Mouse (Mus musculus): ENCODE results near the gene Gpsm3. TPM values are rescaled to one million over a fixed set of nuclear protein-coding genes. Genes with fewer than 3 reads are reported as not detected.

The Gpsm3 gene
- polyA plus RNA-seq, 1 experiment from 2014 or later, result 15.3 TPM

- Histone ChIP-seq H3K4me3 (ENCODE audit: low read depth, low read length) (no peak overlapping the region), H3K4me1 (ENCODE audit: control insufficient read depth, low read depth, low read length) (peaks cover 9% of the 10 kb centered on the region), H3K9me3 (replicated peaks; ENCODE audit: control insufficient read depth, low read length) (no peaks in the 10 kb centered on the region), H3K4me2 (ENCODE audit: low read depth, low read length) (no peak overlapping the region), H3K9ac (ENCODE audit: low read depth, low read length) (no peak overlapping the region), H3K27me3 (ENCODE audit: control insufficient read depth, insufficient read depth, low read depth, low read length) (peaks cover 22% of the 10 kb centered on the region), H3K36me3 (ENCODE audit: control insufficient read depth, insufficient read depth) (no peaks in the 10 kb centered on the region), H3K27ac (ENCODE audit: low read length) (no peak overlapping the region)
- ATAC-seq (ENCODE audit: low read depth), result no peak
- 42% methylated on average over 2 of the region's 2 CpGs for WGBS (ENCODE audit: insufficient replicate concordance)
Observed at GRCm38 (mm10) chr17:34635671-34636070, 46.1 kb downstream of the Gpsm3 start.

- Histone ChIP-seq H3K27ac (ENCODE audit: low read length) (no peak overlapping the region), H3K4me1 (ENCODE audit: control insufficient read depth, low read depth, low read length) (no peaks in the 10 kb centered on the region), H3K36me3 (ENCODE audit: control insufficient read depth, insufficient read depth) (no peaks in the 10 kb centered on the region), H3K4me2 (ENCODE audit: low read depth, low read length) (no peak overlapping the region), H3K9ac (ENCODE audit: low read depth, low read length) (no peak overlapping the region), H3K27me3 (ENCODE audit: control insufficient read depth, insufficient read depth, low read depth, low read length) (peaks cover 4% of the 10 kb centered on the region; the same call in 1 of the 2 replicates), H3K4me3 (ENCODE audit: low read depth, low read length) (no peak overlapping the region), H3K9me3 (replicated peaks; ENCODE audit: control insufficient read depth, low read length) (no peaks in the 10 kb centered on the region)
- ATAC-seq (ENCODE audit: low read depth), result no peak
- WGBS (ENCODE audit: insufficient replicate concordance), result 39% methylated on average over 3 of the region's 3 CpGs
Observed at GRCm38 (mm10) chr17:34637459-34637858, 47.9 kb downstream of the Gpsm3 start.

- H3K27ac ChIP-seq (ENCODE audit: low read length), result peak overlapping the region; percentile 10; the same call in 1 of the 2 replicates
- no peak overlapping the region for H3K9ac ChIP-seq (ENCODE audit: low read depth, low read length)
- H3K9me3 ChIP-seq (replicated peaks; ENCODE audit: control insufficient read depth, low read length), result no peaks in the 10 kb centered on the region
- no peak overlapping the region for H3K4me3 ChIP-seq (ENCODE audit: low read depth, low read length)
- ATAC-seq (ENCODE audit: low read depth), result no peak
- WGBS (ENCODE audit: insufficient replicate concordance), result 58% methylated on average over 7 of the region's 7 CpGs
- no peaks in the 10 kb centered on the region for H3K36me3 ChIP-seq (ENCODE audit: control insufficient read depth, insufficient read depth)
- H3K4me1 ChIP-seq (ENCODE audit: control insufficient read depth, low read depth, low read length), result peaks cover 7% of the 10 kb centered on the region
- H3K4me2 ChIP-seq (ENCODE audit: low read depth, low read length), result no peak overlapping the region
- peaks cover 3% of the 10 kb centered on the region; the same call in 1 of the 2 replicates for H3K27me3 ChIP-seq (ENCODE audit: control insufficient read depth, insufficient read depth, low read depth, low read length)
Observed at GRCm38 (mm10) chr17:34639461-34640255, 50.1 kb downstream of the Gpsm3 start.

- 29% methylated on average over 11 of the region's 11 CpGs for WGBS (ENCODE audit: insufficient replicate concordance)
- Histone ChIP-seq H3K4me2 (ENCODE audit: low read depth, low read length) (no peak overlapping the region), H3K4me1 (ENCODE audit: control insufficient read depth, low read depth, low read length) (peaks cover 17% of the 10 kb centered on the region), H3K27me3 (ENCODE audit: control insufficient read depth, insufficient read depth, low read depth, low read length) (peaks cover under 1% of the 10 kb centered on the region; the same call in 1 of the 2 replicates), H3K27ac (ENCODE audit: low read length) (no peak overlapping the region), H3K36me3 (ENCODE audit: control insufficient read depth, insufficient read depth) (no peaks in the 10 kb centered on the region), H3K9me3 (replicated peaks; ENCODE audit: control insufficient read depth, low read length) (no peaks in the 10 kb centered on the region), H3K9ac (ENCODE audit: low read depth, low read length) (no peak overlapping the region), H3K4me3 (ENCODE audit: low read depth, low read length) (no peak overlapping the region)
- no peak for ATAC-seq (ENCODE audit: low read depth)
Observed at GRCm38 (mm10) chr17:34640778-34641601, 51.4 kb downstream of the Gpsm3 start.

Other genes starting within 250 kb of the Gpsm3 start
- gene Btnl2, start 235.0 kb upstream of the Gpsm3 start, polyA plus RNA-seq (2015; fragmentation: Nextera tagmentation; extraction: Ambion mirVana), result 0.04 and 0.13 TPM in 2 replicates
- 0.06 and 0.31 TPM in 2 replicates for gene Btnl1, start 212.7 kb upstream of the Gpsm3 start, polyA plus RNA-seq (2015; fragmentation: Nextera tagmentation; extraction: Ambion mirVana)
- gene BC051142, start 191.0 kb upstream of the Gpsm3 start, polyA plus RNA-seq (2015; fragmentation: Nextera tagmentation; extraction: Ambion mirVana), result 0.12 and 0.16 TPM in 2 replicates
- 0.14 TPM in 1 of 2 replicates, not detected in the other for gene Btnl4, start 112.5 kb upstream of the Gpsm3 start, polyA plus RNA-seq (2015; fragmentation: Nextera tagmentation; extraction: Ambion mirVana)
- gene Btnl6, start 72.5 kb upstream of the Gpsm3 start, polyA plus RNA-seq (2015; fragmentation: Nextera tagmentation; extraction: Ambion mirVana), result 0.17 TPM in 1 of 2 replicates, not detected in the other
- gene Notch4, start 25.5 kb upstream of the Gpsm3 start, polyA plus RNA-seq (2015; fragmentation: Nextera tagmentation; extraction: Ambion mirVana), result 0.71 and 0.81 TPM in 2 replicates
- 2.5 and 3.2 TPM in 2 replicates for gene Pbx2, start 1.5 kb downstream of the Gpsm3 start, polyA plus RNA-seq (2015; fragmentation: Nextera tagmentation; extraction: Ambion mirVana)
- gene Ager, start 8.1 kb downstream of the Gpsm3 start, polyA plus RNA-seq (2015; fragmentation: Nextera tagmentation; extraction: Ambion mirVana), result 0.57 and 0.77 TPM in 2 replicates
- gene Rnf5, start 13.9 kb downstream of the Gpsm3 start, polyA plus RNA-seq (2015; fragmentation: Nextera tagmentation; extraction: Ambion mirVana), result 90.3 and 92.4 TPM in 2 replicates
- 18.4 and 21.3 TPM in 2 replicates for gene Agpat1, start 14.5 kb downstream of the Gpsm3 start, polyA plus RNA-seq (2015; fragmentation: Nextera tagmentation; extraction: Ambion mirVana)
- 0.33 and 0.51 TPM in 2 replicates for gene Egfl8, start 26.2 kb downstream of the Gpsm3 start, polyA plus RNA-seq (2015; fragmentation: Nextera tagmentation; extraction: Ambion mirVana)
- gene Ppt2, start 38.7 kb downstream of the Gpsm3 start, polyA plus RNA-seq (2015; fragmentation: Nextera tagmentation; extraction: Ambion mirVana), result 11.4 and 13.8 TPM in 2 replicates
- not detected in 2 replicates for gene Prrt1, start 39.7 kb downstream of the Gpsm3 start, polyA plus RNA-seq (2015; fragmentation: Nextera tagmentation; extraction: Ambion mirVana)
- gene Fkbpl, start 55.0 kb downstream of the Gpsm3 start, polyA plus RNA-seq (2015; fragmentation: Nextera tagmentation; extraction: Ambion mirVana), result 3.7 and 4.6 TPM in 2 replicates
- 17.7 and 17.8 TPM in 2 replicates for gene Atf6b, start 57.3 kb downstream of the Gpsm3 start, polyA plus RNA-seq (2015; fragmentation: Nextera tagmentation; extraction: Ambion mirVana)
- 0.20 and 0.27 TPM in 2 replicates for gene Tnxb, start 80.7 kb downstream of the Gpsm3 start, polyA plus RNA-seq (2015; fragmentation: Nextera tagmentation; extraction: Ambion mirVana)
- gene C4b, start 154.1 kb downstream of the Gpsm3 start, polyA plus RNA-seq (2015; fragmentation: Nextera tagmentation; extraction: Ambion mirVana), result 19.6 and 26.6 TPM in 2 replicates
- 0.70 and 4.9 TPM in 2 replicates for gene Cyp21a1, start 214.8 kb downstream of the Gpsm3 start, polyA plus RNA-seq (2015; fragmentation: Nextera tagmentation; extraction: Ambion mirVana)
- 10.7 and 11.7 TPM in 2 replicates for gene Stk19, start 247.1 kb downstream of the Gpsm3 start, polyA plus RNA-seq (2015; fragmentation: Nextera tagmentation; extraction: Ambion mirVana)
- 25.6 and 27.6 TPM in 2 replicates for gene Dxo, start 247.2 kb downstream of the Gpsm3 start, polyA plus RNA-seq (2015; fragmentation: Nextera tagmentation; extraction: Ambion mirVana)